Mouse (Mus musculus) urinary bladder, adult 18-20 months (tissue): ENCODE results near the gene Btbd9.

ENCODE experiments used
- DNase-seq, 2 experiments: peaks; one replicate each; pipeline ENCODE4 v3.0.0; 2022; ENCODE audit warnings: low spot score in 2 of 2, mixed read lengths in 2 of 2

Gene Btbd9

GRCm38 (mm10) chr17:30244651-30245307 is 331.5 kb downstream of the Btbd9 start:
- no peak for DNase-seq

DNA sequence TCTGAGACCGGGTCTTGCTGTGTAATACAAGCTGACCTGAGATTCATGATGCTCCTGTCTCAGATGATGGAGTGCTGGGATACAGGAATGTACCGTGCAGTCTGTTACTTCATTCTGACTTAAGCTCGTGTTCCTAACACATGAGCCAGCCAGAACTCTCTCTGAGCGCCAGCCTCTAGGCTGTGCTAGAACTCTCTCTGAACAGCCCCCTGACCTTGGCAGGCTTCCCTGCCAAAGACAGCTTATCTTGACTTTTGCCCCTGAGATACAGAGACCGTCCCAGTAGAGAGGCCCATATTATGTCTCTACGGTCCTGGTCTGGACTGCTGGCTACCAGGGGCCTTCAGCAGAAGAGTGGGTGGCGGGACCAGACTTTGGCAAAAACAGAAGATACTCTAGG is 332.7 kb downstream of the Btbd9 start:
- no peak for DNase-seq

DNA sequence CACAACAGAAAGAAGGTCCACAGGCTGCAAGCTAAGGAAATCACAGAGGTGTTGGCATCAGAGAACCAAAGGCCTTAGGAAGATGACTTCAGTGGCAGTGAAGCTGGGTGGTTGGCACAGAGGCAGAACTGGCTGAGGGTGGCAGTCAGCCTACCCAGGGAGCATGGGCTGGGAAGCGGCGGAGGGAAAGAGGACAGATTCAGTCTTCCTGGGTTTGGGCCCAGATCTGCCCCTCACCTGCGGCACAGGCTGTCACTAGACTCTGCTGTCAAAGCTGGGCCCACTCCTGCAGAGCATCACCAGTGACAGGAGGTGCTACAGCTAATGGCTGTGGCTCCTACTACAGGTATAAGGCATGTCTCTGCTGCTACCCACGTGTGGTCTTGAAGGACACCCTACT is 333.6 kb downstream of the Btbd9 start:
- DNase-seq, result no peak

GRCm38 (mm10) chr17:30241720-30242322 is 334.5 kb downstream of the Btbd9 start:
- no peak for DNase-seq

DNA sequence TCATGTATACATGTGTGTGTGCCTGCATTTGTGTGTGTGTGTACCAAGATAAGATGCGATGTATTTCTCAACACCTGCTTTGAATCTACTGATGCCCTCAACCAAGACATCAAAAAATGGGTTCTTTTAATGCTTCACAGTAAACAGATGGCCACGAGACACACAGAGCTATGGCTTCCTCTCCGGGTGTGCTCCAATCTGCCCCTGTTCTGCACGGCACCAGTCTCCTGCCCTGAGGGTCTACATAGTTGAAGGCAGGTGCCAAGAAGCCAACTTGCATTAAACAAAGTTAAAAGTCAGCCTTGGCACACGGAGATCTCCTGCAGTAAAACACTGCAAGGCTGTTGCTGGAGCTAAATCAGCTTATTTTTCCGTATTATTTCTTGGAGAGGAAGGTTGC is 335.2 kb downstream of the Btbd9 start:
- no peak for DNase-seq

GRCm38 (mm10) chr17:30240659-30241058 is 335.6 kb downstream of the Btbd9 start:
- no peak for DNase-seq

GRCm38 (mm10) chr17:30239458-30239857 is 336.8 kb downstream of the Btbd9 start:
- no peak for DNase-seq

GRCm38 (mm10) chr17:30237600-30237999 is 338.7 kb downstream of the Btbd9 start:
- DNase-seq, result no peak

DNA sequence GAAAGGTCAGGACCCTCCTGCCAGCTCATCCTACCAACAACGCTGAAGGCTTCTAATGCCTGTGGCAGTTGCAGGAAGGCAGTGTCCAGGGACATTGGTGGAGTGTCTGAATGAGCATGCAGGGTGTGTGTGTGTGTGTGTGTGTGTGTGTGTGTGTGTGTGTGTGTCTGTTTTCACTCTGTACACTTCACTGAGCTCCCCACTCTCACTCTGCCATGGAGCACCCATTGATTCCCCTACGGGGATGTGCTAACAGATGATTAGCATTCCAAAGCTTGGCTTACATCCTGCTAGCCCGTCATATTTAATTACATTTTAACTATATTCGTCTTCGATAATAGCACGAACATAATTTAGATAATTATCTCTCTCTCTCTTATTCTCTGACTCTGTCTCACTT is 339.7 kb downstream of the Btbd9 start:
- no peak for DNase-seq

DNA sequence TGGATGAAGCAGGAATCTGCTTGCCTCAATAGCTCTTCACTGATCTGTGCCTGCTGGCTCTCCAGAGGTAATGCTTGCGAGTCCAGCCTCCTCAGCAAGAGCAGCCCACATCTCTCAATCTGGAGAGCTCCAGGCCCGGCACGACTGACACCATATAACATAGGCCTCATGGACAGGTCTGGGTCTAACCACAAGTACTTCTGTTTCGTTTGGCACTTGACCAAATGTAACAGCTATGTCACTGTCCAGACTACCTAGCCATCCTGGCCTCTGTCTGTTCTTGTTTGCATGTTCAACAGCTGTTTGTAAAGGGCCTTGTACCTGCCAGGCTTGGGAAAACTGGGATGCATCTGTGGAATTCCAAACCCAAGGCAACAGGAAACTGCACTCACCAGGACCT is 340.9 kb downstream of the Btbd9 start:
- no peak for DNase-seq

DNA sequence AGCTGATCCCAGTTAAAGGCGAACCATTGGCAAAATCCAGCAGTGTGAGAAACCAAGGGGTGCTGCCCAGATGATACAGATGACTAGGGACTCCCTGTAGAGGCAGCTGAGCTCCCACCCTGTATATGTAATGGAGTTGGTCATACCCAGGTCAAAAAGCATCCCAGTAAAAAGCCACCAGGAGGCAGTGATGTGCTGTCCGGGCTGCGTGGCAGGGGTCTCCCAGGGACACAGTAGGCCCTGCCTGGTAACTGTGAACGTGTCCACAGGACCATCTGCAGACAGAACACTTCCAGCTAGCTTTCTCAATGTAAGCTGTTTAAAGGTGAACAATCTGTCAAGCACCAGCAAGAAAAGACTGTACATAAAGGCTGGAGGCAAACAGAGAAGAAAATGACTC is 343.6 kb downstream of the Btbd9 start:
- no peak for DNase-seq

GRCm38 (mm10) chr17:30231483-30231882 is 344.8 kb downstream of the Btbd9 start:
- no peak for DNase-seq

- no peak for DNase-seq
These were observed 345.9 kb downstream of the Btbd9 start for GRCm38 (mm10) chr17:30230428-30230827.

DNA sequence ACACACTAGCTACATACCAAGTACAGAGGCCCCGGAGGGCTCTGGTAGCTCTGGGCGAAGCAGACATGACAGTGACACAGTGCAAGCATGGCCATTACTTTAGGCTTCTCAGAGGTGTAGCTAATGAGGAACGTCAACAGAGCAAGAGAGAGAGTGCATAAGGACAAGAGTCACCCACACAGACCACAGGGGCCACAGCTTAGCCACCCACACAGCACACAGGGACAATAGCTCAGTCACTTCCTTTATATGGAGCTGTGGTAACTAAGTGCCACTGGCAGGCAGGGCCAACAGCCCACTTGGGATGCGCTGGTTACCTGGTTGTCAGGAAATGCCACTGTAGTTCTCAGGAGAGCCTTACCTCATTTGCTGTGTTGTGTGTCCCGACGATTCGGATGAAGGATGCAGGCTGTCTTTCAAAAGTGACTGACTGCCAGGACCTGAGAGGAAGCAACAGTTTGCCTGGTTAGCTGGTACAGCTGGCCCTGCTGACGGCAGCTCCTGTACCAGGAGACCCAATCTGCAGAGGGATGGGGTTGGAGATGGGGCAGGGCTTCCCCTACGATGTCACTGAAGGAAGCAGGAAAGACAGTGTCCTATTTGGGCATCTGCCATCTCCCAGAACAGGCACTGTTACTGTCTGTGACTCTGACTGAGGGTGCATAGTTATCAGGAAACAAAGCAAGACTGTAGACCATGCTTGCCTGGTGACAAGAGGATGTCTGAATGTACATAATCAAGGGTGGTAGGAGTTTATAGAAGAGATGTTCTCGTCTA is 347.7 kb downstream of the Btbd9 start:
- DNase-seq, result no peak

GRCm38 (mm10) chr17:30225030-30225740 is 351.1 kb downstream of the Btbd9 start:
- DNase-seq, result no peak

DNA sequence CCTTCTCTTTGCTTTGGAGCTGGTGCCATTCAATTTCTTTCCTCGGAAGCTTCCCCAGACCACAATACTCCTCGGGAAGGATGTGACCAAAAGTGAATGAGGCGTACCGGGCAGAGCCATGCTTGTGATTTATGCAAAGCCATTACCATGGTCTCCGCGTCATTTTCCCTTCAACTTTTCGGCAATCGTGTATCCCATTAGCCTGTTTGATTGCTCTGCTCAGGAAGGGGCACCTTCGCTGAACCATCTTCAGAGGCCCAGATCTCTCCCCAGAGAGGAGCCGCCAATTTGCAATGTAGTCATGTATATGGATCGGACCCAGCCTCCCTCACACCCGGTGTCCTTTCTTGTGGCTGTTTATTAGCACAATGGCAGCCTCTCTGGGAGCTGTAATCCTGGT is 353.5 kb downstream of the Btbd9 start:
- no peak for DNase-seq

DNA sequence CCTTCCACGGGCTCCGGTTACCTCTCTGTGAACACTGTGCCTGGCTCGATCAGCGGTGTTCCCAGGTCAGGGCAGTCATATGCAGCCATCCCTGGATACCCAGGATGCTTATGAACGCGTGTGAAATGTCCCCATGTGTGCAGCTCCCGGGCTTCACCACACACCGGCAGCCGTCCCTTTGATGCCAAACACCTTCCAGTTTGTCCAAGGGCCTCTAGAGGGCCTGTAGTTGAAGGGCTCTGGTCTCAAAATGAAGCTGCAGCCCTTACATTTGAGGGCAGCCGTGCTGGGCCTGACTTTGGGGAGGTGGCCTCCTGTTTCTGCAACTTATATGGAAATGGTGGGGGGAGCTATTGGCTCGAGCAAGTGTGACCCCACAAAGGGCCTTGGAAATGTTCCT is 353.9 kb downstream of the Btbd9 start:
- no peak for DNase-seq

- DNase-seq, result no peak
These were observed 354.6 kb downstream of the Btbd9 start for GRCm38 (mm10) chr17:30221677-30222076.

GRCm38 (mm10) chr17:30215741-30216140 is 360.5 kb downstream of the Btbd9 start:
- no peak for DNase-seq

GRCm38 (mm10) chr17:30214393-30214792 is 361.9 kb downstream of the Btbd9 start:
- no peak for DNase-seq

DNA sequence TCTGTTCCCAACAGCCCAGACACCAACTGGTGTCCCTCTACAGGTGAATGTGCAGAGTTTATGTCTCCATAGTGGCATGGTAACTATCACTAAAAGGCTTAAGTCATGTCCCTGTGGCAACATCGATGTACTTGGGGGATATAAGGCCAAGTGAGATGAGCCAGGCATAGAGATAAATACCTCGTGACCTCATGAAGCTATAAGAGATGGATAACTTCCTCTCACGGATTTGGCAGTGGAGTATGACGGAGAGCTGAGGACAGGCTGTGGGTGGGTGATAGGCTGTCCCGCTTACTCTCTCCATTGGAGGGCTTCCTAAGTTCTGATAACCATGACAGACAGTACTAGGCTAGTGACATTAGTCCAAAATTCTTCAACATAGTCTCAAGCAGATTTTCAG is 362.9 kb downstream of the Btbd9 start:
- no peak for DNase-seq

GRCm38 (mm10) chr17:30212647-30213046 is 363.6 kb downstream of the Btbd9 start:
- no peak for DNase-seq
